Mouse (Mus musculus): Measurements from ENCODE around the gene Fkbp8.

Gene Fkbp8

DNA sequence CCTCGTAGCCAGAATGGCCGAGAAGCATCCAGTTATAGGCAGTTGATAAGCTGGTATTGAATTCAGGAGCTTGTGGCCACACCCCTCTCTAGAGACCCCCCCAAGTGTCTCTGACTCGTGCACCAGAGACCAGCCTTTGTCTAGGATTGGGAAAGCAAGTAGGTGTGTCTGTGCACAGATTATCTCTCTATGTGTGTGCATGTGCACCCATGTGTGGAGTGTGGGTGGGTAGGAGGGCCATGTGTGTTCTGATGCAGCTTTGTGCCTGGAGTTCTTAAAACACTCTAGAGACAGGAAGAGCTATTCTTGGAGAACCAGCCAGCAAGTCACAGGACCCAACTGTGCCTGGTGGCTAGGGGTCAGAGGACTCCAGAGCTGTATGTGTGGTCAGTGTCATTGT is 33.0 kb downstream of the Fkbp8 start:
- DNase-seq, result no peak

DNA sequence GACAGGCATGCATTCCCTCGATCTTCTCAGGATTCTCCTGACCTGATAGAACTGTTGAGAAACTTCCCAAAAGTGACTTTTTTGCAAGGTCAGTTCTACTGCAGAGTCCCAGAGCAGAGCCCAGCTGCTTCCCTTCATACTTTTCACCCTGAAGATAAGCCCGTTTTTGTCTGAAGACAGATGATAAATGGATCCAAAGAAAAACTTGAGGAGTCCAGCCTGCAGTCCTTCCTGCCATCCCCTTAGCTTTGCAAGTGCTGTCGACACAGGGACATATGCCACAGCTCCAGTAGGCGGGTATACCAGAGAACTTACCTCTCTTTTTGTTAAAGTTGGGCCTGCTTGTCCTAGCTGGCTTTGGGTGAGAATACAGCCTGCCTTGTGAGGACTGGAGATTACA is 33.8 kb downstream of the Fkbp8 start:
- no peak for DNase-seq

DNA sequence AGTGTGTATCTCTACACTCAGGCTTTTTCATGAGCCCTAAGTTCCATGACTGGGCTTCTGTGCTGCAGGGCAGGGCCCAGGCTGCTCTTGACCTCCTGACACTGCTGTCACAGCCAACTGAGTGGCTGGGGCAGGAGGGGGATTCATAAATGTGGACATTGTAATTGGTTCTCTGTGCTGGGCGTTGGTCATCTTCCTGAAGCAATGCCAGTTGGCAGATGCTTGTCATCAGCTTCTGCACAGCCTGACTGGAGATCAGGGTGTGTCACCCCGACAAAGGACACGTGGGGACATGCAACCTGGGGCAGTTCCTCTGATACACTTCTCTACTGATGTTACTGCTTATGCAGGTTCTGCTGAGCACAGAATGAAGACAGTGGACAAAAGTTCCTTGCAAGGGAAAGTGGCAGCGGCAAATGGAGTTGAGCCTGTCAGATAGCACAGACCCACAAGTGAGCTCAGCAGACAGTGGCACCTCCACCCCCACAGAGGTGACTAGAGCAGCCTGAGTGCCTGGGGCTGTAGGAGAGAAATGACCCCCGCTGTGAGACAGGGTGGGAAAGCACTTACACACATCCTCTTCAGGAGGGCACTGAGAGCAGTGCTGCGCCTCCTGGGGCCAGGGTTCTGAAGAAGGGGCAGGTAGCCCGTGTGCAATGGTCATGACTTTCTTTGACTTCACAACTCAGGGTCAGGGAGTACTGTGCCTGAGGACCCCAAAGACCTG is 34.4 kb downstream of the Fkbp8 start:
- DNase-seq, result peak; percentile 43

DNA sequence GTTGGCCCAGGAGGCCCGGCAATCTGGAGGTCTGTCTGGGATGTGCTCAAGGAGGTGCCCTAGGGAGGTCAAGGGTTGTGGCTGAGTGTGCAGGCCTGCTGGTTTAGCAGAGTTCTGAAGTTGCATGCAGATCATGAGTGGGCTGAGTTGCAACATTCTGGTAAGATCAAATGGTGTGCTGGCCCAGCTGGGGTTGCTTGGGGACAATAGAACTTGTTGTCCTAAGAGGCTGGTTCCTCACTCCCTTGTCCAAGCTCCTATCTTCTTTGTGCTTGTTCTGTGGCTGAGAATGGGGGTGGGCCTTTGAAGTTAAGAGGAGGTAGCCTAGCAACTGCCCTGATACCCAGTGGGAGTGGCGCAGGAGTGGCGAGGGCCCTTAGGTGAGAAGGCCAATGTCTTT is 35.3 kb downstream of the Fkbp8 start:
- no peak for DNase-seq

DNA sequence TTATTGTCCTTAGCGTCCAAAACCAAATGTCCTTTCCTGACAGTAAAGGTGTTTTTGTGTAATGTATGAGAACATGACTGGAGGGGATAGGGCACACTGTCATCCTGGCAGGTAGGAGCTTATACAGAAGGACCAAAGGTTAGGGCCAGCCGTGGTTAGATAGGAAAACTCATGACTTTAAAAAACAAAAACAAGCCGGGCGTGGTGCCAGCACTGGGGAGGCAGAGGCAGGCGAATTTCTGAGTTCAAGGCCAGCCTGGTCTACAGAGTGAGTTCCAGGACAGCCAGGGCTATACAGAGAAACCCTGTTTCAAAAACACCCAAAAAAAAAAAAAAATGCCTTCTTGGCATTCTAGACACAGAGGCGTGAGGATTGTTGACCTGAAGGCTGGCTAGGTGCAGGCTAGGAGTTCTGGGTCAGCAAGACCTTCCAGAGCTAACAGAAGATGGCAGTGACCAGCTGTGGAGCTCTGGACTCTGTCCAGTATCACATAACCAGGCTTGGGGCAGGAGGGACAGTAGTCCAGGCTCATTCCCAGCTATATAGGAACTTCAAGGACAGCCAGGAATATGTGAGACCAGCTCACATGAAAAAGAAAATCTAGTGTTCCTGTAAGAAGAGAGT is 36.4 kb downstream of the Fkbp8 start:
- no peak for DNase-seq

DNA sequence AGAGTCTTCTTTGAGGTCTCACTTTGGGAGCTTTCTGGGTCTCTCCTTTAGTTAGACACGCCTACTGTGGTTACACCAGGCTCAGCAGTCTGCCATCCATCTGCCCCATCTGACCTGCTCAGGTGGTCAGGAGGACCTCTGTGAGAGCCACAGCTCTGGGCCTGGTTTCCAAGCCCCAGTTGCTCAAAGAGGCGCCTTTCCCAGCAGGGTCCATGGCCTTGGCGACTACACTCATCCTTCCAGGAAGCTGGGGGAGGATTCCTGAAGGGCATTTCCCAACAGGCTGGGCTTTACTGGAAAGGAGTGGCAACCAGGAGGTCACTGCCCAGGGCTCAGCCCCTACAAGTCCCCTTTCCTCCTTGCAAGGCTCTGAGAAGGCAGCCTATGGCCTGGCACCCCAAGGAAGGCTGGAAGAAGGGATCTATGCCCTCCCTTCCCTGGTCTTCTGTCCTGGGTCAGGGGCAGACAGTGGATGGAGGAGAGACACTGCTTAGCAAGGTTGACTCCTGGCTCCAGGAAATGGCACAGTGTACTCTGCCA is 37.2 kb downstream of the Fkbp8 start:
- no peak for DNase-seq

DNA sequence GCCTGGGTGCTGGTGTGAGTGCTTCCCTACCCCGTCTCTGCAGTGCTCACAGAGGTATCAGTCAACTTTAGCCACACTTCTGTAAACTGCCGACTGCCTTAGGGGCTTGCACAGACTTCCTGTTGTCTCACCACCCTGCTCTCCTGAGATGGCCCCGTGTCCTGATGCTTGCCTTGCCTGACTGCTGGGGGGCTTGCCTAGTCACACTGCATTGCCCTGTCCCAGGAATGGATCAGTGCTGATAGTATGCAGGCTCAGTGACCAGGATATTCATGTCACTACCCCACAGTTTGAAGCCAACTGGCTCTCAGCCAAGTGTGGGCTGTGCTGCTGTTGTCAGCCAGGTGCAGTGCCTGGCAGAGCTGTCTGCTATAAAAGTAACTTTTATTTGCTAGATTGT is 38.0 kb downstream of the Fkbp8 start:
- no peak for DNase-seq

DNA sequence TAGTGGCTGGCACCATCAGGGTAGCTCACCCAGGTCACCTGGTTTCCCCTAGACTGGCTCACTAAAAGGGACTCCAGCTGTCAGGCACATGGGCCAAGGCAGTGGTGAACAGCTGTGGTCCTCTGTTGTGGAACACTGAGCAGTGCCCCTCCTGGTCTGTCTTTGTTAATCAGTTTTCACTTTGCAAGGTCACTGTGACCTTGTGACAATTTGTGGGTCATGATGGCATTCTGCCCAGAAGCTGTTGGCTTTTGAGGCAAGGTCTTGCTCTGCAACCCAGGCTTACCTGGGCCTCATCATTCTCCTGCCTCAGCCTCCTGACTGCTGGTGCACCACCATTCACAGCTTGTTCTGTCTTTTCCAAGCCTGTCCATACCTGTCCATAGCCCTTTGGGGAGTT is 42.8 kb downstream of the Fkbp8 start:
- DNase-seq, result no peak

DNA sequence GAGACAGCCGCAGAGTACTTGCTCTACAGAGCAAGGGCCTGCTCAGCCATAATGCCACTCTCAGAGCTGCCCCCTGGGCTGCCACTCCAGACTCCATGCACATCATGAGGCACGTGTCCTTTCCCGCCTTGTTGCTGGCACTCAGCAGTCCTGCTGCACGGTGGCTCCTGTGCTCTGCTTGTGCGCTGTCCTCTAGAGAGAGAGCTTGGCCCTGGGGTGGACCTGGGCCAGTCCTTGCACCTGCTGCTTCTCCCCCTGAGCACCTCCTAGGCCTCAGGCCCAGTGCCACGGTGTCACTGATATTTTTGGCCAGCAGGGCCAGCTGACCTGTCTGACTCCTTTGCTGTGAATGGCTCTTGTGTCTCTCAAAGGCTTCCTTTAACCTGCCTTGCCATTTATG is 43.5 kb downstream of the Fkbp8 start:
- no peak for DNase-seq

DNA sequence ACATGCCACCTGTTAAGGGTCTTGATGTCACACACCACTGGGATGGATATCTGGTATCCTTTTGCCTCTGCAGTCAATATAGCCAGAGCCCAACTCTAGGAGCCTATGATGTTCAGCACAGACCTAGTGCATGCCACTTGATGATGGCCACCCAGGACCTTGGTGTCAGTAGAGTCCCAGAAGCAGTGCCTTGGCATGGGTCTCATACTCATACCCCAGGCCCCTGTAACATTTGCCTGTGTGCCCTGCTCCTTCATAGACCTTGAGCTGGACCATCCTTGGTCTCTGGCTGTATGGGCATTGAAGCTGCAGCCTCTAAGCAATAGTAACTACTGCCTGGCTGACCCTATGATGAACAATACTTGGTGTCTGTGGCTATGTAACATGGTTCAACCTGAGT is 46.8 kb downstream of the Fkbp8 start:
- no peak for DNase-seq

DNA sequence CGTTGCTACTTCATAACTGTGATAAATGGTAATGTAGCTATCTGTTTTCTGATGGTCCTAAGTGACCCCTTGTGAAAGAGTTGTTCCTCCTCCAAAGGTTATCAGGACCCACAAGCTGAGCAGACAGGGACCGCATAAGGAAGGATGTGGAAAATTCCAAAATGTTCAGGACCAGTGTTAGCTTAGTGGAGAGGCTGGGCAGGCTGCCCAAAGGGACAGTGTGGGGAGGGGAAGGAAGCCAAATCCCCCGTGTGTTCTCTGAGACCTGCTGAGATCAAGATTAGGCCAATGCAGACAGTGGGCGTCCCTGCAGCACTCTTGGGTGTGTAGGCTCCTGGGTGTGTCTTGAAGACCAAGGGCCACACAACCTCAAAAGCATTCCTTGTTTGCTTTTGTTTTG is 47.4 kb downstream of the Fkbp8 start:
- DNase-seq, result no peak

DNA sequence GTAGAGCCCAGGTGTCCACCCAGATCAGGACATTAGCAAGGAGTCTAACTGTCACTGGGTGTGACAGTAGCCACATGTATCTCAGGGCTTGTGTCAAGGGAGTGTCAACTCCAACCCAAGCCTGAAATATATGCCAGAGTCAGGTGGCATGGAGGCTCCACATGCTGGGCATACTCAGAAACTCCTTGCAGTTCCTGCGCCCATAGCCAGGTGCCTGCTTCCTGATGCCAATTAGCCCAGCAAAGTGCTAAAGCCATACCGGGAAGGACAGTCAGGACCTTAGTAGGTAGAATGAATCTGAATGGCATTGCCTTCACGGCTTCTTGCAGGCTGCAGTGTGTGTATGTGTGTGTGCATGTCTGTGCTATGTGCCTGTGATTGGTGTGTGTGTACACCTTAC is 49.7 kb downstream of the Fkbp8 start:
- no peak for DNase-seq

DNA sequence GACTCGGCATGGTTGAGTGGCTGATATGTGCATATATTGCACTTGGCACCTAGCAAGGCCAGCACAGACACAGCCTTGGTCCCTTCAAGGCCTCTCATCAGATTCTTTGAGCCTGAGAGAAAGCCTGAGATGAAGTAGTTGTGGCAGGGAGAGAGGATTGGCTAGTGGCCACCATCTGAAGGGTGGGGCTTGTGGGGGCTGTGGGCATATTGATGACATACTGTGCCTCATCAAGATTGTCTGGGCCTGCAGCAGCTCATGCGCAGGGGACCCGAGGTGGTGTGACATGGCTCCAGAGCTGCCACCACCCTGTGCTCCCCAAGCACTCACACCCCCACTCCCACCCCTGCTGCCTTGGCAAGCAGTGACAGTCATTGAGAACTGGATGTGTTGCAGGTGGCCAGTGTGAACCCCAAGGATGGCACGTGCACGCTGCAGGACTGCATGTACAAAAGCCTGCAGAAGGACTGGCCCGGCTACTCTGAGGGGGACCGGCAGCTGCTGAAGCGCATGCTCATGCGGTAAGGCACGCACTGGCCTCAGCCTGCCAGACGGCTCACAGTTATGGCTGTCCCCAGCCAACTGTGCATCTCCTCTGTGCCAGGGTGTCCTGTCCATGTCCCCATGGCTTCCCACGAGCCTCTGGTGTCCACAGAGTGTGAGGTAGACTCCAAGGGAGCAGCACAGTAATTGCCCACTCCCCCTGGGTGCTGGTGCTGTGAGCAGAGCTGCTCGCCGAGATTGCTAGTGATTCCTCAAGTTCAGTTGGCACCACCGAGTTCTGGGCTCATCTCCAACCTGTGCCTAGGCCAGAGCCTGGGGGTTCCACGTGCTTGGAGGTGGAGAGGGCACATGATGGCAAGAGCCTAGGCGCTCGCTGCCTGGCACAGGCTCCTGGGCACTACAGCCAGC is 56.2 kb downstream of the Fkbp8 start:
- DNase-seq, result no peak

DNA sequence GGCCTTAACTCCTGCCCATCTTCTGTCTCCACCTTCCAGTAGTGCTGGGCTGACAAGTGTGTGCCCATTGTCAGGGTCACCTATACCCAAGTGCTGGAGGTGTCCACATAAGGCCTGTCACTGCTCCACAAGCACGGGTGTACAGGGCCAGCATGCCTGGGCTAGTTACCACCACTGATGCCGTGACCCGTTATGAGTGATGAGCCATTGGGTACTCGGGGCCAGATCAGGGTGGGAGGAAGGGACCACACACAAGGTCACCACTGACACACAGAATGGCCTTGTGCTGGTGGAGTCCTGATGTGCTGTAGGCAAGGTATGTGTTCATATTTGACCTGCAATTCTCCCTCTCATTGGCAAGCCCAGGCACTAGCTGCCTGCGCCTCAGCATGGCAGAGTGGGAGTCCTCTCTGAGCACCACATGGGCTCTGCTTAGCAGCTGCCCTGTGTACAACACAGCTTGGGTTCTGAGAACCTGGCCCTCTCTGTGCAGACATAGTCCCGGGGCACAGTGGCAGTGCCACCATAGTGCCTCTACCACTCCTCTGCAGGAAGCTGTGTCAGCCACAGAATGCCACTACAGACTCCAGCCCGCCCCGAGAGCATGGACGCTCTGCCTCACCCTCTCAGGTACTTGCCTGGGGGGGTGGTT is 57.2 kb downstream of the Fkbp8 start:
- no peak for DNase-seq

Data from right cerebral cortex, adult 18-20 months (tissue).